Mouse (Mus musculus) ES-E14 (cell line): ENCODE results near the gene Mgat1.

ENCODE experiments used
- CHD2 ChIP-seq: IDR thresholded peaks from 2 replicates; pipeline ENCODE4 v1.6.1; 2014; ENCODE audit warnings: mild to moderate bottlenecking, low read depth, low read length, inconsistent platforms
- MAFK ChIP-seq: IDR thresholded peaks from 2 replicates; pipeline ENCODE4 v1.6.1; 2014; ENCODE audit warnings: mild to moderate bottlenecking, low read depth, low read length, inconsistent platforms; ENCODE audit not compliant: insufficient read depth

DNA sequence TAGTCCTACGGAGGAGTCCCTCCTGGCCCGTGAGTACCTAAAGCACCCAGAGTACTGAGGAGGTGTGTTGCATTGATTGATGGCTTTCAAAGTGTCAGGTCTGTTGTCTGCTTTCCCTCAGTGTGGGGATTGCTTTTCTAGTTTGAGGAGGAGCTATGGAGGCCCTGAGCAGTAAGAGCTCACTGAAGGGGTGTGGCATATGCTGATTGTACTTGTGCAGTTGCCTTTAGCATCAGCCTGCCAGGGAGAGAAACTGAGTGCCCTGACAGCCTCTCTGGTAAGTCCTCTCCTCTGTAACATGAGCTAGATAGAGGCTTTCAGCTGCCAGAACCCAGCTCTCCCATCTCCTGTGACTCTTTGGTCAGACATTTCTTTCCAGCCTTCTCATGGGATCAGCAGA is 3.3 kb downstream of the Mgat1 start:
- TF ChIP-seq CHD2, result no peak
- no peak for TF ChIP-seq MAFK
